Mouse (Mus musculus) macrophage (primary cell): ENCODE measurements at regions not wholly inside any gene's neighbourhood (a gene's known extent, or its start where the extent isn't known, plus 50 kb on each side); places are given as distances from the start of the nearest gene placed in this dataset.

Source experiments
- H3K27ac ChIP-seq: fragments of 350-480 bp; formaldehyde crosslinking; 2 replicates; pipeline ENCODE4 v1.9.0; 2021
- H3K36me3 ChIP-seq: fragments of 350-480 bp; formaldehyde crosslinking; 2 replicates; pipeline ENCODE4 v1.9.0; 2021; ENCODE audit errors: inconsistent target
- H3K4me3 ChIP-seq: fragments of 350-480 bp; formaldehyde crosslinking; 2 replicates; pipeline ENCODE4 v1.9.0; 2021; ENCODE audit errors: inconsistent target
- H3K79me2 ChIP-seq: fragments of 350-480 bp; formaldehyde crosslinking; 2 replicates; pipeline ENCODE4 v1.9.0; 2021; ENCODE audit errors: inconsistent target
- WGBS: methylation state at CpG from one replicate; pipeline ENCODE4 v1.1.7; 2026; ENCODE audit warnings: inconsistent platforms; ENCODE audit not compliant: missing documents; 5-methylcytosine and 5-hydroxymethylcytosine counted together

- Histone ChIP-seq H3K4me3 (no peak overlapping the region), H3K36me3 (no peaks in the 10 kb centered on the region), H3K79me2 (no peaks in the 10 kb centered on the region), H3K27ac (no peak overlapping the region)
These were observed 261.3 kb downstream of the Pik3r1 start for GRCm38 (mm10) chr13:101506696-101507095.

- 89% methylated on average over 1 of the region's 1 CpGs for WGBS
- Histone ChIP-seq H3K36me3 (no peaks in the 10 kb centered on the region), H3K4me3 (no peak overlapping the region), H3K27ac (no peak overlapping the region), H3K79me2 (no peaks in the 10 kb centered on the region)
These were observed 263.0 kb downstream of the Pik3r1 start for GRCm38 (mm10) chr13:101505054-101505453.

DNA sequence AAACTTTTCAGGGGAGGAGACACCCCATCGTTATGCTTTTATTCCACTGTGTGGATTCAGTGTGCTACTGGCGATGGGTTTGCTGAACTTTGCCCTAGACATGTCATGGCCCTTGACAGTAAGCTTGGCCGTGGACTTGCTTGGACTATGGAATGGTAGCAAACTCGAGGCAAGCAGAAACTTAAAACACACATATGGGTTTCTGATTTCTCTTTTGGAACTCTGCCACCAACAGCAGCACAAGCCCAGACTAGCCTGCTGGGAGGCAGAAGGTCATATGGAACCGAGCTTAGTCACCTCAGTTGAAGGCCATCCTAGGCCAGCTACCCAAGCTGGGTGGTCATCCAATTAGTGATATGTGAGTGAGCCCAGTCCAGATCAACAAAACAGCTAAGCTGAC lies 263.8 kb downstream of the Pik3r1 start:
- WGBS, result 79% methylated on average over 5 of the region's 5 CpGs
- Histone ChIP-seq H3K79me2 (no peaks in the 10 kb centered on the region), H3K36me3 (no peaks in the 10 kb centered on the region), H3K4me3 (no peak overlapping the region), H3K27ac (no peak overlapping the region)

DNA sequence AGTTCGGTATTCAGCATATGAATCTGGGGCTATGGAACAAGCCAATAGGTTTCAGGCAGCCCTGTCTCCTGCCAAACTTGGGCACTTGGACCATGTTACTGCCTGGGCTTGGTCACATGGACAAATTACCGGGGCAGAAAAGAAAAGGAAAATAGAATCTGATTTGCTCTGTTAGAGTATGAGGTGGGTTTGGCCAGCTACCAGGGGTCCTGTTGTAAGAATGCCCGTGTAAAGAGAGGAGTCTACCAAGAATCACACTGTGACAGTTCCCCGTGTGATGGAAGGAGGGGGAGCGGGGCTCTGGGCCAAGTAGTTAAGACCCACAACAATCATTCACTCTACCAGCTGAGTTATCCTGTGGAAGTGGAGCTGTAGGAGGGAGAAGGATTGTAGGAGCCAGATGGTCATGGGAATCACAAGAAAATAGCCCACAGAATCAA lies 266.2 kb downstream of the Pik3r1 start:
- Histone ChIP-seq H3K36me3 (no peaks in the 10 kb centered on the region), H3K79me2 (no peaks in the 10 kb centered on the region), H3K4me3 (no peak overlapping the region), H3K27ac (no peak overlapping the region)
- 81% methylated on average over 5 of the region's 5 CpGs for WGBS

DNA sequence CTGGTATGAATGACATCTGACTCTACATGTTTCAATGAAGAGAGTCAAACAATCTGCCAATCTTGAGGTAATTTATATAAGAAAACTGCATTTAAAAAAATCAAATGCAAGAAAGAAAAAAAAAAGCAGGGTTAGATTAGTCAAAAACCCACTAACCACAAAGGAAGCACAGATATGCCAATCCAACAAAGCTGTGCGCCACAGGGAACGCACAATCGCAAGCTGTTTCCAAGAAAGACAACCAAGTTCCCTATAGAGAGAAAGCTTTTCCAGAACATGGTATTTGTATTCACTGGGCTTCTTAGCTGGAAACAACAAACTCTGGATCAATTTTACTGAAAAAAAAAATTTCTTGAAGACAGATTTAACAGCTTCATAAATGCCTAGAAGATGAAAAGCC lies 267.0 kb downstream of the Pik3r1 start:
- Histone ChIP-seq H3K79me2 (no peaks in the 10 kb centered on the region), H3K36me3 (no peaks in the 10 kb centered on the region), H3K4me3 (no peak overlapping the region), H3K27ac (no peak overlapping the region)
- WGBS, result 2% methylated on average over 3 of the region's 3 CpGs

GRCm38 (mm10) chr13:101491835-101492234 lies 276.2 kb downstream of the Pik3r1 start:
- WGBS, result 94% methylated on average over 3 of the region's 3 CpGs

DNA sequence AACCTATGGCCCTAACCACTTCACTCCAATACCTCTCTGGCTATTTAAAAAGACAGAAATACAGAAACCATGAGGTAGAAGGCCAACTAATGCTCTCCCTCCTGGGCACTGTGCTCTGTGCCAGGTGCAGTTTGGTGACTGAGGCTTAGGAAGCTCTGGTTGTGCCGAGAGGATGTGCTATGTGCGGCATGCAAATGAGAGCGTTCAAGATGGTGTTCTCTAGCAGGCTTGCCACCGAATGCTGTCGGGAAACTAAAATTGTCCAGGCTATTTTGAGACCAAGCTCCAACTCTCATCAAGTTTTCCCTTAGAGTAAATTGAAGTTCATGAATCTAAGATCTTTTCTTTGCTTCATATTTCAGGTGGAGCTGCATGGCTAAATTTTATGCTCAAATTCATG lies 277.1 kb downstream of the Pik3r1 start:
- Histone ChIP-seq H3K4me3 (no peak overlapping the region), H3K27ac (no peak overlapping the region), H3K36me3 (no peaks in the 10 kb centered on the region), H3K79me2 (no peaks in the 10 kb centered on the region)
- WGBS, result 93% methylated on average over 5 of the region's 5 CpGs

More at GRCm38 (mm10) chr13:101491835-101492234, 276.2 kb downstream of the Pik3r1 start:
- H3K79me2 ChIP-seq, result no peaks in the 10 kb centered on the region
- no peak overlapping the region for H3K4me3 ChIP-seq
- H3K27ac ChIP-seq, result no peak overlapping the region
- no peaks in the 10 kb centered on the region for H3K36me3 ChIP-seq

DNA sequence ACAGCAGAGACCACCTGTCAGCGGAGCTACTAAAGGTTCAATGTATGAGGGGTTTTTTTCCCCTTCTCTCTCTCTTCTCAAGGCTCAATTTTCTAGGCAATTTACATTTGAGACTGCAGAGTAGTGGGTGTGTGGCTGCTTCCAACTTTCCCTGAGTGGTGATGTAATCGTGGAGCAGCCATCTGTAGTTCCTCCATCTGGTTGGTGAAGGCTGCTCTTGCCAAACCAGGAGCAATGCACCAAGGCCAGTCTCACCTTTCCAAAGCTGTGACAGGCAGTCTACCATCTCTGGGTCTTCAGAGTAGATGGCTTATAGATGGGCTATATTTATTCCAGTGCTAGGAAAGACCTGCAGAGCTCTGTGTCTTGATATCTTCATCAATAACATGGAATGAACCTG lies 280.4 kb downstream of the Pik3r1 start:
- 85% methylated on average over 2 of the region's 2 CpGs for WGBS
- Histone ChIP-seq H3K36me3 (no peaks in the 10 kb centered on the region), H3K4me3 (no peak overlapping the region), H3K79me2 (no peaks in the 10 kb centered on the region), H3K27ac (no peak overlapping the region)

GRCm38 (mm10) chr13:101485823-101486222 lies 282.2 kb downstream of the Pik3r1 start:
- Histone ChIP-seq H3K79me2 (no peaks in the 10 kb centered on the region), H3K36me3 (no peaks in the 10 kb centered on the region)
- 94% methylated on average over 7 of the region's 7 CpGs for whole genome bisulfite sequencing

DNA sequence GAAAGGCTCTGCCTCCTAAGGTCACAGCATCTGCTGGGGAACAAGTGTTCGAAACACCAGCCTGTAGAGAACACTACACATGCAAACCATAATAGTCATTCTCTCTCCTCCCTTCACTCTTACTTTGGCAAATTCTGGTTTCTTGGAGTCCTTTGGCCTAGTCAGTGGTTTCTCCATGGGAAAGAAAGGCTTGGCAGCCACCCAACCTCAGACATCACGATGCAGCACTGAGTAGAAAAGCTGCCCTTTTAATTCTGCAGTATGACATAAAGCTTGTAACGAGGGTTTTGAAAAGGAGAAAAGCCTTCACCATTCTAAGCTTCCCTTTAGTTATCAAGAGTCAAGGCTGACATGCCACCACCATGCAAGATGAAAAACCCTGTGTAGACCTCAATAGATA lies 284.2 kb downstream of the Pik3r1 start:
- Histone ChIP-seq H3K4me3 (no peak overlapping the region), H3K36me3 (no peaks in the 10 kb centered on the region), H3K27ac (no peak overlapping the region), H3K79me2 (no peaks in the 10 kb centered on the region)
- WGBS, result 88% methylated on average over 3 of the region's 3 CpGs

More at GRCm38 (mm10) chr13:101485823-101486222, 282.2 kb downstream of the Pik3r1 start:
- Histone ChIP-seq H3K27ac (no peak overlapping the region), H3K4me3 (no peak overlapping the region)

- Histone ChIP-seq H3K36me3 (no peaks in the 10 kb centered on the region), H3K79me2 (no peaks in the 10 kb centered on the region), H3K4me3 (no peak overlapping the region), H3K27ac (no peak overlapping the region)
- 93% methylated on average over 6 of the region's 6 CpGs for WGBS
These were observed 286.3 kb downstream of the Pik3r1 start for GRCm38 (mm10) chr13:101481551-101482184.

GRCm38 (mm10) chr13:101479297-101479652 lies 288.7 kb downstream of the Pik3r1 start:
- Histone ChIP-seq H3K36me3 (no peaks in the 10 kb centered on the region), H3K79me2 (no peaks in the 10 kb centered on the region), H3K27ac (no peak overlapping the region), H3K4me3 (no peak overlapping the region)
- 93% methylated on average over 2 of the region's 2 CpGs for WGBS

DNA sequence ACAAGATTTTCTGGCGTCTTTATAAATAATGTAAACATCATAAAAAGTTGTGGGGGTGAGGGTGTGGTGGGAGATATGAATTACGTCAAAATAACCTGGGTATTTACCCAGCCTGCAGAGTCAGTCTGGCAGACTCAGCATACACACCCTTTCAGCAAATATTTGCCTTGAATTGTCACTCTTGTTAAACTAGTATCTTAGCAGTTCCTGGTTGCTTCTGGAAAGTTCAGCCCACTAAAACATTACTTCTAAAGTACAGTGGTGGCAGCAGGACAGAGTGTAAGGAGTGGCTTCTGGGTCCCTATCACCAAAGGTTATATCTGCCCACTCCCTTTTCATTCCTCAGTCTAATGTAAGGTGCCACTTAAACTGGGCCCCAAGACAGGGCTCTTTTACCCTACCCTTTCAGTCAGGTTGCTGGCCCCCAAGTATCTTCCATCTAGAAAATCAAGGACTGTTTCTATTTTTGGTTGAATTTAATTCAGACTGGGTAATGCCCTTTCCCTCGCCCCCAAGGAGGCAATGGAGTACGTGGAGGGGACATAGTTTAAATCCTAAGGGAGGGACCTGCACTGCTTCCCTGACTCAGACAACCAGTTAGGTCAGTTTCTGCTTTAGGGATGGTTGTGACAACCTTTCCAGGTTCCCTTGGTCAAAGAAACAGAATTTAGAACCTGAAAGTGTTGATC lies 289.3 kb downstream of the Pik3r1 start:
- Histone ChIP-seq H3K79me2 (no peaks in the 10 kb centered on the region), H3K36me3 (no peaks in the 10 kb centered on the region), H3K27ac (no peak overlapping the region), H3K4me3 (no peak overlapping the region)
- WGBS, result 79% methylated on average over 4 of the region's 4 CpGs

DNA sequence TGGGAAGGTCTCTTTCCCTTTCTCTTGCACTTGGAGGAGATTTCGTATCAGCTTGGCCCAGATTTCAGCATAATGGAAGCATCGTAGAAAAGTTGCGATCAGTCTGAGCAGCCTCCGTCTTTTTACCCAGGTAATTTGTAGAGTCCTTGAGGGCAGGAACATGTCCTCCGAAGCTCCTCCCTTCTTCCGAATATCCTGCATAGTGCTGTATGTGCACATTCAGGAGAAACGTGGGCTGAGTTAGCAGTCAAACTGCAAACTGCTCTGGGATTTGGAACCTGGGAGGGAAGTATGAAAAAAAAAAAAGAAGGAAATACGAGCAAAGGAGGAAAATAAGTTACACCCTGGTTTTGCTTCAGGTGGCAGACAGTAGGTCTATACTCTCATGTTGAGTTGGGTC lies 294.7 kb downstream of the Pik3r1 start:
- no peaks in the 10 kb centered on the region for H3K79me2 ChIP-seq
- 84% methylated on average over 8 of the region's 8 CpGs for WGBS
- no peak overlapping the region for H3K4me3 ChIP-seq

GRCm38 (mm10) chr13:101470560-101471247 lies 297.3 kb downstream of the Pik3r1 start:
- Histone ChIP-seq H3K27ac (no peak overlapping the region), H3K4me3 (no peak overlapping the region), H3K79me2 (no peaks in the 10 kb centered on the region), H3K36me3 (no peaks in the 10 kb centered on the region)
- 90% methylated on average over 20 of the region's 20 CpGs for WGBS

More for the DNA sequence above, 294.7 kb downstream of the Pik3r1 start:
- H3K36me3 ChIP-seq, result no peaks in the 10 kb centered on the region
- no peak overlapping the region for H3K27ac ChIP-seq
